Mouse (Mus musculus) heart, embryonic 16.5 days (tissue): ENCODE data around the gene Havcr1. TPM values are rescaled to one million over a fixed set of nuclear protein-coding genes. Genes with fewer than 3 reads are reported as not detected.
"Not testable (repeated sequence)": the region's sequence is repeated elsewhere in the genome, so short reads cannot be mapped to it uniquely, and the experiment has no call there.

Experiments used
- ATAC-seq: fragments of 200-750 bp; cut with Nextera tagmentation; replicated peaks from 2 replicates; pipeline ENCODE4 v1.8.0; 2017; ENCODE audit warnings: moderate number of reproducible peaks; ENCODE audit not compliant: insufficient read depth, low FRiP score; ENCODE audit errors: extremely low read depth
- H3K27ac ChIP-seq: fragments of 300-500 bp; sonication (generic); 2 replicates; pipeline ENCODE4 v1.5.1; 2014; ENCODE audit warnings: mild to moderate bottlenecking, low read length, control low read depth, moderate library complexity
- H3K27me3 ChIP-seq: fragments of 300-500 bp; sonication (generic); 2 replicates; pipeline ENCODE4 v1.6.1; 2014; ENCODE audit warnings: low read length, mixed read lengths; ENCODE audit not compliant: control insufficient read depth, insufficient read depth
- H3K36me3 ChIP-seq: fragments of 300-500 bp; sonication (generic); 2 replicates; pipeline ENCODE4 v1.6.1; 2014; ENCODE audit not compliant: control insufficient read depth, insufficient read depth
- H3K4me1 ChIP-seq: fragments of 300-500 bp; sonication (generic); 2 replicates; pipeline ENCODE4 v1.6.1; 2014; ENCODE audit warnings: low read length, mixed read lengths; ENCODE audit not compliant: control insufficient read depth, insufficient read depth
- H3K4me2 ChIP-seq: fragments of 300-500 bp; sonication (generic); 2 replicates; pipeline ENCODE4 v1.6.1; 2014; ENCODE audit warnings: low read depth, mild to moderate bottlenecking, control low read depth, low read length
- H3K4me3 ChIP-seq: fragments of 300-500 bp; sonication (generic); 2 replicates; pipeline ENCODE4 v1.5.1; 2014; ENCODE audit warnings: mild to moderate bottlenecking, control low read depth, low read length
- H3K9ac ChIP-seq: fragments of 300-500 bp; sonication (generic); 2 replicates; pipeline ENCODE4 v1.6.1; 2014; ENCODE audit warnings: low read length, control low read depth
- H3K9me3 ChIP-seq: fragments of 300-500 bp; sonication (generic); replicated peaks from 2 replicates; pipeline ENCODE4 v1.6.1; 2016; ENCODE audit warnings: low read length; ENCODE audit not compliant: control insufficient read depth
- WGBS: fragments of 180-500 bp; shearing (Covaris S2); extraction: QIAGEN DNeasy Blood & Tissue Kit; methylation state at CpG from one replicate; pipeline ENCODE4 v1.1.7; 2014; 5-methylcytosine and 5-hydroxymethylcytosine counted together
- polyA plus RNA-seq: library from polyadenylated mRNA; unstranded; fragments of >200 nt; fragmentation: Nextera tagmentation; extraction: Ambion mirVana; gene quantifications from 2 replicates; pipeline ENCODE4 v1.2.1, GENCODE M21; 2015

The Havcr1 gene
- 0.16 TPM in 1 of 2 replicates, not detected in the other for polyA plus RNA-seq

DNA sequence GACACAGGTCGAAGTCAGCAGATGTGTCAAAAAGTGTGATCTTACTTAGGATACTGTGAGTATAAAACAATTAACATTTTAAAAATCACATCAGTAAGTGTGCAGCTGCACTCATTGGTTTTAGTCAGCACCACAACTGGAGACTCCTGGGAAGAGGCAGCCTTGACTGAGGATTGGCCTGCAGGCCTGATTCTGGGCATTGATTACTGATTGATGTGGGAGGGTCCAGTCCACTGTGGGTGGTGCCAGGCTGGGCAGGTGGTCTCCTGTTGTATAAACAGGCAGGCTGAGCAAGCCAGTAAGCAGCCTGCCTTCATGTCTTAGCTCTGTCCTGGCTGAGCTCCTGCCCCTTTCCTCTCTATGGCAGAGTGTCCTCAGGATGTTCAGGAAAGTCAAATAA lies at the start of gene Havcr1:
Gene Havcr1, plus strand, starts transcription at position 5 of the 400 bp plus-strand sequence.
- H3K9ac ChIP-seq, H3K4me2 ChIP-seq, H3K27ac ChIP-seq, H3K4me1 ChIP-seq, H3K36me3 ChIP-seq, H3K9me3 ChIP-seq, H3K27me3 ChIP-seq, H3K4me3 ChIP-seq, ATAC-seq: not testable (repeated sequence)
- WGBS = 82% methylated on average over 1 of the region's 1 CpGs

DNA sequence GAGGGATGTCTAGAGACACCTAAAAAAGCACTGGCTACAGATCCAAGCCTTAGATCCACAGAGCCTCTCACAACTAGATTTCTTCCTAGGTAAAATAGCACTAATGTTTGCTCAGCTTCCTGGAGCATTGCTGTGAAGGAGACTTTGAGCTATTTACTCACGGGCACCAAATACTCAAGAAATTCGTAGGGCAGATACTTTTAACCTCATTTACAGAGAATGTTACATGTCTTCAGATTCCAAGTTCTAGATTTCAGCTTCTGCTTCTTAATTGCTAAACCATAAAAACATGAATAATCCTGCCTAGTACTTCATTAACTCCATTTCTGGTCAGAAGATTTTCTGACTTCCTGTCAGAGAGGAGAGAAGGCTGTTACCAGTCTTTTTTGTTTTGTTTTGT lies 44.7 kb upstream of the Havcr1 start:
- H3K9ac ChIP-seq = no peak overlapping the region
- H3K27ac ChIP-seq = no peak overlapping the region
- no peaks in the 10 kb centered on the region for H3K4me1 ChIP-seq
- H3K27me3 ChIP-seq = no peaks in the 10 kb centered on the region
- no peak overlapping the region for H3K4me2 ChIP-seq
- 77% methylated on average over 2 of the region's 2 CpGs for WGBS
- no peak overlapping the region for H3K4me3 ChIP-seq
- no peaks in the 10 kb centered on the region for H3K9me3 ChIP-seq
- no peaks in the 10 kb centered on the region for H3K36me3 ChIP-seq
- ATAC-seq = no peak

DNA sequence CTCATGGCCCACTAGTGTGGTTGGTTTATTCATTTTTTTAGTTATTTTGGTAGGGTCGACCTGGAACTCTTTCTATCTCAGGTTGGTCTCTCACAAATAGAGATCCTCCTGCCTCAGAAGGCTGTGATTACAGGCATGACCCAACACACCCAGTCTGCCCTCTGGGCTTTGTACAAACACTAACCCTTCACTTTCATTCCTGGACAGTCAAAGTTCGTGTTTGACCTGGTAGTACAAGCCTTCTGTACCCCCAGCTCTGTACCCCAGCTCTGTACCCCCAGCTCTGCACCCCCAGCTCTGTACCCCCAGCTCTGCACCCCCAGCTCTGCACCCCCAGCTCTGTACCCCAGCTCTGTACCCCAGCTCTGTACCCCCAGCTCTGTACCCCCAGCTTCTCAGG lies 39.0 kb upstream of the Havcr1 start:
- not testable (repeated sequence) for ATAC-seq, H3K4me1 ChIP-seq, H3K4me3 ChIP-seq, H3K27me3 ChIP-seq, H3K4me2 ChIP-seq, H3K9me3 ChIP-seq, H3K27ac ChIP-seq, H3K36me3 ChIP-seq, H3K9ac ChIP-seq
- 72% methylated on average over 2 of the region's 2 CpGs for WGBS

DNA sequence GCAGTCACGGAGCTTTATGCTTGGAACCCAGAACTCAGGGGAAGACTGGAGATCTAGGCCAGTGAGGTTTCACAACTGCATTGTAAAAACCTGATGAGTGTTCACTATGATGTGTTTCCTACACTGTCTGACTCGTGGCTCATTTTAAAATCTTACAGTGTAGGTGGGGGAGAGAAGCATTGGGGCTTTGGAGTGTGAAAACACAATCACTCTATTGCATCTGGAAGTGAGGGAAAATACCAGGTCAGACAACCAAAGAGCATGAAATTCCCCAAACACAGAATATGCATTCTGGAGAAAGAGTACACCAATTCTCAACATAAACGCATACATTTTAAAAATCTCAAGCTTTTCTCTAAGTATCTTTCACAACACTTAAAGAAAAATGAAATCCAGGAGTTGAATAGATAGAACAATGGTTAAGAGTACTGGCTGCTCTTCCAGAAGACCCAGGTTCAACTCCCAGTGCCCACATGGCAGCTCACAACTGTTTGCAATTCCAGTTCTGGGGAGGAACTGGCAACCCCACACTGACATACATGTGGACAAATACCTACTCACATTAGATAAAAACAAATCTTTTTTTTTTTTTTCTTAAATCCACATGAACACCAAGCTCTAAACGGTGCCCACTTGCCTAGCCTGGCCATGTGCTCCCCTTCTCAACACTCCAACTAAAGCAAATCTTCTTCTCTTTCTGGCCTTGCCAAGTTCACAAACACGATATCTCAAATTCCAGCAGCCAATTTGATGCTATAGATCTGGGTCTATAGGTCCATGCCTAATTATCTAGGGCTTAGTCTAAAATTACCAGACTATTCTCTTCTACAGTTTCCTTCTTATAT lies 37.2 kb upstream of the Havcr1 start:
- H3K4me1 ChIP-seq = no peaks in the 10 kb centered on the region
- no peak overlapping the region for H3K4me2 ChIP-seq
- no peak overlapping the region for H3K9ac ChIP-seq
- no peak for ATAC-seq
- no peak overlapping the region for H3K27ac ChIP-seq
- no peaks in the 10 kb centered on the region for H3K27me3 ChIP-seq
- 69% methylated on average over 5 of the region's 5 CpGs for WGBS
- no peak overlapping the region for H3K4me3 ChIP-seq
- H3K9me3 ChIP-seq = peaks cover 6% of the 10 kb centered on the region; the same call in 1 of the 2 replicates
- H3K36me3 ChIP-seq = no peaks in the 10 kb centered on the region

DNA sequence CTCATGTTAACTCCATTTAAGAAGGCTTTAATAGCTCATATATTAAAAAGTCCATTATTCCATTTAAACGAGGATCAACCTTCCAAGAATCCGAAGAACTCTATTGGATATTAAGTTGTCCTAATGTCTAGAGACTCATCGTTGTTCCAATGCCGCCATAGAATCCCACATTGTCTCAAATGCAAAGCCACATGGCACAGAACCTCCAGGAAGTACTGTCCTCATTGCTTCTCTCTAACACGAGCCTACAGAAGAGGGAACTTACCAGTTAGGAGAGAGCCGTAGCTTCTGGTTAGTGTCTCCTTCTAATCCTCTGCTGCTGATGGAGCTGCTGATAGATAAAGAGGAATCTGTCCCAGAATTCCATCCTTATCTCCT lies 36.6 kb upstream of the Havcr1 start:
- peaks cover 6% of the 10 kb centered on the region; the same call in 1 of the 2 replicates for H3K9me3 ChIP-seq
- 71% methylated on average over 6 of the region's 6 CpGs for WGBS

DNA sequence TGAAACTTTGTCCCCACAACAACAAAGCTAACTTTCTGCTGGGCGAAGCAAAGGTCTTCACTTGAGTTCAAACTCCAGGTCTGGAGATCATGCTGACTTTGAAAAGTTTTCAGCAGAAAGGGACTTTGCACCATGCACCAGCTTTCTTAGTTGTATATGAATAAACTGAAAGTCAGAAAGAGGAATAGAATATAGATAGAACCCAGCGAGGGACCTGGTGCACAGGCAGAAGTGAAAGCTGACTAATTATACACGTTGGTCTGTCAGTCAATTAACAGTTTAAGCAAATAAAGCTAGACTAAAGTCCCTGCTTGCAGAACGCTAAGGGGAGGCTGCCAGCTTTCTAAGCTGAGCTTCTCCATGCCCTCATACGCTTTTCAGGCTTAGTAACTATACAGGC lies 36.0 kb upstream of the Havcr1 start:
- H3K27me3 ChIP-seq = no peaks in the 10 kb centered on the region
- no peak overlapping the region for H3K4me2 ChIP-seq
- no peak for ATAC-seq
- no peak overlapping the region for H3K9ac ChIP-seq
- no peaks in the 10 kb centered on the region for H3K36me3 ChIP-seq
- WGBS = 81% methylated on average over 5 of the region's 5 CpGs
- peaks cover 6% of the 10 kb centered on the region; the same call in 1 of the 2 replicates for H3K9me3 ChIP-seq
- no peaks in the 10 kb centered on the region for H3K4me1 ChIP-seq
- H3K27ac ChIP-seq = no peak overlapping the region
- no peak overlapping the region for H3K4me3 ChIP-seq

More for the DNA sequence above, 36.6 kb upstream of the Havcr1 start:
- no peak overlapping the region for H3K4me2 ChIP-seq
- H3K27me3 ChIP-seq = no peaks in the 10 kb centered on the region
- H3K9ac ChIP-seq = no peak overlapping the region
- no peak for ATAC-seq
- no peak overlapping the region for H3K4me3 ChIP-seq
- H3K36me3 ChIP-seq = no peaks in the 10 kb centered on the region
- no peaks in the 10 kb centered on the region for H3K4me1 ChIP-seq
- no peak overlapping the region for H3K27ac ChIP-seq

DNA sequence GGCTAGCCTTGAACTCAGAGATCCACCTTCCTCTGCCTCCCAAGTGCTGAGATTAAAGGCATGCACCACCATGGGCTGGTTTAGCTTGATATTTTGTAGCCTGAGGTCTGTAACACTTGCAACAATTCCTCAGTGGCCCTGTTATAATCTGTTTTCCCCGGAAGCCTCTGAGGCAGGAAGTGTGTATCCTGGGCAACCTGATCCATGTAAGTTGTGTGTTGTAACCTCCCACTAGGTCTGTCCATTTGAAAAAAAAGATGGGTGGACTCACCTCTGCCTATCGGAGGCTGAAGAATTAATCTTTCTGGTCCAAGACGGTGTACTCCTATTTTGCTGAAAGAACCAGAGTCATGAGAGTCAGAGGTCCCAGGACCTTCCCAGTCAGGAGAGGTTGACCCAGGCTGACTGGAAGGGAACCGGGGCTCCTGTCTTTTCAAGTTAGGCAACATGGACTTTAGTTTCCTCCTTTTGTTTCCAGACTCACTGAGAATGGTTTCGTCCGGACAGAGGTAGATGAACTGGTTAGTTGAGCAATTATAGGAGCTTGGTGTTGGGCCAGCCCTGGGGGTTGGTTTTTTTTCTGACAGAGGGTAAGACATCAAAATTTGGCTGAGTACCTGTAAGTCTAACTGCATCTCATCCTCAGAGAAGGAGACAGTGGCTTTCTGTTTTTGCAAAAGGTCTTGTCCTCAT lies 28.1 kb upstream of the Havcr1 start, which contains the start of gene Timd2:
Gene Timd2, minus strand, starts transcription at position 398 of the 693 bp plus-strand sequence.
- Histone ChIP-seq H3K4me1 (no peaks in the 10 kb centered on the region), H3K27me3 (no peaks in the 10 kb centered on the region), H3K9ac (no peak within 1 kb of the TSS), H3K4me3 (no peak within 1 kb of the TSS), H3K4me2 (no peak within 1 kb of the TSS), H3K36me3 (no peaks in the 10 kb centered on the region), H3K9me3 (no peaks in the 10 kb centered on the region), H3K27ac (no peak within 1 kb of the TSS)
- WGBS = 70% methylated on average over 6 of the region's 6 CpGs
- ATAC-seq = no peak

DNA sequence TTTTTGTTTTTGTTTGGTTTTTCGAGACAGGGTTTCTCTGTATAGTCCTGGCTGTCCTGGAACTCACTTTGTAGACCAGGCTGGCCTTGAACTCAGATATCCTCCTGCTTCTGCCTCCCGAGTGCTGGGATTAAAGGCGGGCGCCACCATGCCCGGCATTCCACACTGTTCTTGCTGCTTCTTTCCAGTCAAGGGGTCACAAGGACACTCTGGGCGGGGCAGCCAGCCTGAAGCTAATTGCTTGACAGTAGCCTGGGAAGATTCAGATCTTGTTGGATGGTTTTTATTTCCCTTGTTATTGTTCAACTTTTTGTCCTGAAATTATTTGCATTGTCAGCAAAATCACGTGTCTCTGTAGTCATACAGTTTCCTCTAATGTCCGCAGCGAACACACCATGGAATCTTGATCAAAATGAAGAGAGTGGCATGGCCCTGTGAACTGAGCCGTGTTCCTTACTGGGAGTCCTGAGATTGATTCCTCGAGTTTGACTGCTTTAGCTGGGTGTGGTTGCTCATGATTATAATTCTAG lies 3.3 kb upstream of the Havcr1 start:
- WGBS = 78% methylated on average over 11 of the region's 11 CpGs
- H3K9me3 ChIP-seq = no peaks in the 10 kb centered on the region
- no peak overlapping the region for H3K4me2 ChIP-seq
- no peaks in the 10 kb centered on the region for H3K36me3 ChIP-seq
- H3K4me1 ChIP-seq = no peaks in the 10 kb centered on the region
- no peak for ATAC-seq
- H3K27ac ChIP-seq = no peak overlapping the region
- H3K27me3 ChIP-seq = no peaks in the 10 kb centered on the region
- no peak overlapping the region for H3K4me3 ChIP-seq
- H3K9ac ChIP-seq = no peak overlapping the region

DNA sequence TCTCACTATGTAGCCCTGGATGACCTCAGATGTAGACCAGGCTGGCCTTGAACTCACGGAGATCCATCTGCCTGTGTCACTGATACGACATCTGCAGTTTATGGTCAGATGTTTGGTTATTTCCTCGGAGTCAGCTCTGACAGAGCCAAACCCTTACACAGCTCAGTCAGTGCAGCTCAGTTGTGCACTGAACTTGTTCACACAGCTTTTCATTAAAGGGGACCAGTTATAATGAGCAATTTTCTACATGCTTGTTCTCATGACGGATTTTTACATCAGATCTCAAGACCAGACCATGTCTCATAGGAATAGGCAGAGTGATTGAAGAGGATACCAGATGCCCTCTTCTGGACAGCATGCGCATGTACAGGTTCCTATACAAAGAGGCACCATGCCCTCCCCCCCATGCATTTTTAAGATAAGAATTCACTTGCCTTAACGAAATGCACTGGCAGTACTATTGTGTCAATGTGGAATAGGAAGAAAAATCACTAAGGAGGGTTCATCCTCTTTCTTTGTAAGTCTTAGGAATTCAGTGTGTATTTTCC lies 1.6 kb upstream of the Havcr1 start:
- ATAC-seq = no peak
- no peak overlapping the region for H3K9ac ChIP-seq
- H3K4me1 ChIP-seq = no peaks in the 10 kb centered on the region
- no peaks in the 10 kb centered on the region for H3K9me3 ChIP-seq
- H3K4me2 ChIP-seq = no peak overlapping the region
- H3K27ac ChIP-seq = no peak overlapping the region
- no peaks in the 10 kb centered on the region for H3K36me3 ChIP-seq
- no peaks in the 10 kb centered on the region for H3K27me3 ChIP-seq
- H3K4me3 ChIP-seq = no peak overlapping the region
- 52% methylated on average over 6 of the region's 6 CpGs for WGBS
